37 mouse cellular contexts compared by ENCODE assay signal in genomic region chr7:24410123-24410522, GRCm38 (mm10). TPM values are rescaled to one million over a fixed set of nuclear protein-coding genes. Genes with fewer than 3 reads are reported as not detected.
"Had no signal": no experiment of that assay in that cellular context is flagged by ENCODE, and none has a peak within 500 bp of the region (broad histone marks: within the 10 kb centered on the region; RNA-seq: fewer than 3 reads in every experiment).

No protein-coding gene starts in this region.

- ATAC-seq: hindbrain, embryonic 16.5 days; hindbrain, postnatal 0 days; inflammation-experienced regulatory T-cells, adult 6 months; intestine, embryonic 15.5 days; intestine, embryonic 16.5 days; intestine, postnatal 0 days had no signal

- H3K9me3 ChIP-seq: heart, embryonic 10.5 days; heart, embryonic 12.5 days; heart, embryonic 13.5 days; heart, embryonic 15.5 days; hindbrain, embryonic 12.5 days; hindbrain, embryonic 13.5 days; hindbrain, embryonic 15.5 days; intestine, embryonic 15.5 days; kidney, embryonic 15.5 days had no signal

- H3K27me3 ChIP-seq: heart, embryonic 12.5 days; heart, embryonic 13.5 days; heart, embryonic 15.5 days; hindbrain, embryonic 12.5 days; hindbrain, embryonic 13.5 days; hindbrain, embryonic 15.5 days; intestine, embryonic 15.5 days; kidney, embryonic 15.5 days had no signal

- H3K9ac ChIP-seq: heart, embryonic 12.5 days; heart, embryonic 13.5 days; heart, embryonic 15.5 days; hindbrain, embryonic 12.5 days; hindbrain, embryonic 13.5 days; hindbrain, embryonic 14.5 days; hindbrain, embryonic 15.5 days; intestine, embryonic 15.5 days; kidney, embryonic 15.5 days had no signal

- DNase-seq: heart, postnatal 10 days; heart, postnatal 14 days; heart, postnatal 36 days; heart, postnatal 4 days; kidney, adult 18-20 months; kidney, adult 8-10 months; kidney, adult 9 months; kidney, postnatal 10 days; kidney, postnatal 14 days; kidney, postnatal 25 days; layer of hippocampus, adult 9-11 months; layer of hippocampus, postnatal 36 days had no signal

- H3K27ac ChIP-seq: heart, embryonic 10.5 days; heart, embryonic 13.5 days; heart, embryonic 15.5 days; hindbrain, embryonic 10.5 days; hindbrain, embryonic 12.5 days; hindbrain, embryonic 13.5 days; hindbrain, embryonic 14.5 days; hindbrain, embryonic 15.5 days; hindbrain, postnatal 0 days; intestine, embryonic 15.5 days; kidney, embryonic 15.5 days; layer of hippocampus, adult 2 months; left cerebral cortex, adult 2 months had no signal

- H3K4me2 ChIP-seq: heart, embryonic 11.5 days; heart, embryonic 12.5 days; heart, embryonic 13.5 days; heart, embryonic 15.5 days; hindbrain, embryonic 12.5 days; hindbrain, embryonic 13.5 days; hindbrain, embryonic 14.5 days; hindbrain, embryonic 15.5 days; intestine, embryonic 15.5 days; kidney, embryonic 15.5 days had no signal

- H3K4me3 ChIP-seq: heart, embryonic 10.5 days; heart, embryonic 12.5 days; heart, embryonic 13.5 days; heart, embryonic 15.5 days; hindbrain, embryonic 10.5 days; hindbrain, embryonic 12.5 days; hindbrain, embryonic 13.5 days; hindbrain, embryonic 15.5 days; intestine, embryonic 15.5 days; kidney, embryonic 15.5 days; layer of hippocampus, adult 2 months; left cerebral cortex, adult 2 months had no signal

- H3K4me1 ChIP-seq: intestine, embryonic 15.5 days had no signal

RNA-seq across cellular contexts. Expression of gene Irgc1, which starts 42.0 kb away (rescaled TPM):
- polyA plus RNA-seq: heart, embryonic 10.5 days; heart, embryonic 11.5 days; heart, embryonic 12.5 days; heart, embryonic 13.5 days; heart, embryonic 14.5 days; heart, embryonic 15.5 days; heart, postnatal 0 days; hindbrain, embryonic 10.5 days; hindbrain, embryonic 11.5 days; hindbrain, embryonic 12.5 days; hindbrain, embryonic 13.5 days; hindbrain, embryonic 14.5 days; hindbrain, embryonic 15.5 days; hindbrain, embryonic 16.5 days; hindbrain, postnatal 0 days; inflammation-experienced regulatory T-cells, adult 6 months; intestine, embryonic 14.5 days; intestine, embryonic 15.5 days; intestine, postnatal 0 days; kidney, embryonic 14.5 days; kidney, embryonic 15.5 days; kidney, embryonic 16.5 days had no signal
